Mouse (Mus musculus) olfactory bulb, adult 2 months (tissue): ENCODE data around the gene Ankrd28.

ENCODE experiments used
- CTCF ChIP-seq: fragments of 200-500 bp; IDR thresholded peaks from 2 replicates; pipeline ENCODE4 v1.5.1; 2012; ENCODE audit warnings: low read depth, mild to moderate bottlenecking, low read length, moderate library complexity; ENCODE audit not compliant: insufficient read depth
- POLR2A ChIP-seq: fragments of 200-500 bp; IDR thresholded peaks from 2 replicates; pipeline ENCODE4 v1.6.1; 2012; ENCODE audit warnings: mild to moderate bottlenecking, low read depth, low read length, moderate library complexity; ENCODE audit not compliant: insufficient read depth

DNA sequence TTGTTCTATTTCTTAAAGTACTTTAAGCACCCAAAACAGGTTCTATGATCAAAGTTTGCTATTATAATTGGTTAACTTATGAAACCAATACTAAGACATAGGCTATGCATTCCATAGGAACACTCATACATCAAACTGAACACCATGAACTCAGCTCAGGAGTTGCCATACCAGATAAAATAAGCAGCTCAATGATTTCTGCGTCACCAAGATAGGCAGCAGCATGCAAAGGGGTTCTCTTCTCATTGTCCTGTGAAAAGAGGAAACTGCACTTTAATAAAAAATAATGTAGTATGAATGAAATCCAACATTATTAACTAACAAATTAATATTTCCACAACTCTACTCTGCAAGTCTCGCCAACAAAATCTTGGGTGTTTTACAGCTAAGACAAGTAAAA, 66.4 kb downstream of the Ankrd28 start:
- no peak for TF ChIP-seq CTCF
- TF ChIP-seq POLR2A, result no peak
